Mouse (Mus musculus) ovary, postnatal 36 days (tissue): ENCODE results near the gene Snapc2.
"Not testable (repeated sequence)": the region's sequence is repeated elsewhere in the genome, so short reads cannot be mapped to it uniquely, and the experiment has no call there.

Experiments used
- DNase-seq: peaks from one replicate; pipeline ENCODE4 v3.0.0; 2022; ENCODE audit warnings: low spot score, mixed read lengths

Gene Snapc2

GRCm38 (mm10) chr8:4237814-4238433, 15.0 kb upstream of the Snapc2 start:
- DNase-seq = no peak

GRCm38 (mm10) chr8:4238434-4239192, 14.3 kb upstream of the Snapc2 start, which contains the start of the genes Map2k7 and Gm49320:
TSS of gene Map2k7 (plus strand) at chr8:4238740.
TSS of gene Gm49320 (plus strand) at chr8:4238865.
- peak; percentile 100 for DNase-seq

- no peak for DNase-seq
Measured at GRCm38 (mm10) chr8:4239193-4239890, 13.5 kb upstream of the Snapc2 start.

GRCm38 (mm10) chr8:4245061-4245460, 7.8 kb upstream of the Snapc2 start:
- no peak for DNase-seq

- no peak for DNase-seq
Measured at GRCm38 (mm10) chr8:4245737-4246136, 7.1 kb upstream of the Snapc2 start.

GRCm38 (mm10) chr8:4247241-4247640, 5.6 kb upstream of the Snapc2 start:
- no peak for DNase-seq

GRCm38 (mm10) chr8:4247951-4248540, 4.8 kb upstream of the Snapc2 start, which contains the start of gene Tgfbr3l:
TSS of gene Tgfbr3l (plus strand) at chr8:4248214.
- peak; percentile 54 for DNase-seq

- DNase-seq = peak; percentile 71
Measured at GRCm38 (mm10) chr8:4249213-4249612, 3.7 kb upstream of the Snapc2 start.

GRCm38 (mm10) chr8:4250306-4250970, 2.4 kb upstream of the Snapc2 start:
- peak; percentile 82 for DNase-seq

GRCm38 (mm10) chr8:4252116-4252760, 642 bp upstream of the Snapc2 start:
- no peak for DNase-seq

GRCm38 (mm10) chr8:4254001-4254400, 1.1 kb downstream of the Snapc2 start:
- DNase-seq = peak; percentile 58

GRCm38 (mm10) chr8:4255471-4255870, 2.6 kb downstream of the Snapc2 start:
- DNase-seq = not testable (repeated sequence)

GRCm38 (mm10) chr8:4256911-4257310, 4.0 kb downstream of the Snapc2 start:
- no peak for DNase-seq

GRCm38 (mm10) chr8:4257350-4257749, 4.5 kb downstream of the Snapc2 start:
- no peak for DNase-seq

- DNase-seq = peak; percentile 81
Measured at GRCm38 (mm10) chr8:4258233-4258632, 5.4 kb downstream of the Snapc2 start.

- no peak for DNase-seq
Measured at GRCm38 (mm10) chr8:4258678-4259077, 5.8 kb downstream of the Snapc2 start.

GRCm38 (mm10) chr8:4259125-4259804, 6.4 kb downstream of the Snapc2 start, which contains the start of gene Ctxn1:
TSS of gene Ctxn1 (minus strand) at chr8:4259274.
- peak; percentile 98 for DNase-seq

GRCm38 (mm10) chr8:4259805-4260170, 6.9 kb downstream of the Snapc2 start:
- DNase-seq = no peak

GRCm38 (mm10) chr8:4263105-4263791, 10.4 kb downstream of the Snapc2 start:
- no peak for DNase-seq
